Mouse (Mus musculus): ENCODE measurements around the gene Cd248.

GRCm38 (mm10) chr19:5095887-5096474 is 28.1 kb downstream of the Cd248 start:
- TF ChIP-seq POLR2A (IDR thresholded peaks at IDR 0.05; ENCODE audit: extremely low read depth, insufficient read depth, low read length) (peak; percentile 8; the same call in 1 of the 2 replicates), CTCF (IDR thresholded peaks at IDR 0.05; ENCODE audit: extremely low read depth, insufficient read depth, low read length) (no peak)
